Mouse (Mus musculus) thymus, adult 2 months (tissue): ENCODE results near the gene Slc24a3.

Source experiments
- CTCF ChIP-seq: fragments of 200-500 bp; IDR thresholded peaks from 2 replicates; pipeline ENCODE4 v1.5.1; 2012; ENCODE audit warnings: mild to moderate bottlenecking, control low read depth, low read length, moderate library complexity, borderline replicate concordance; ENCODE audit not compliant: control insufficient read depth, poor library complexity, insufficient read depth; ENCODE audit errors: extremely low read depth
- POLR2A ChIP-seq: fragments of 200-500 bp; IDR thresholded peaks from 2 replicates; pipeline ENCODE4 v1.6.1; 2012; ENCODE audit warnings: mild to moderate bottlenecking, low read length, control low read depth, moderate library complexity; ENCODE audit not compliant: control insufficient read depth, poor library complexity, insufficient read depth; ENCODE audit errors: extremely low read depth

DNA sequence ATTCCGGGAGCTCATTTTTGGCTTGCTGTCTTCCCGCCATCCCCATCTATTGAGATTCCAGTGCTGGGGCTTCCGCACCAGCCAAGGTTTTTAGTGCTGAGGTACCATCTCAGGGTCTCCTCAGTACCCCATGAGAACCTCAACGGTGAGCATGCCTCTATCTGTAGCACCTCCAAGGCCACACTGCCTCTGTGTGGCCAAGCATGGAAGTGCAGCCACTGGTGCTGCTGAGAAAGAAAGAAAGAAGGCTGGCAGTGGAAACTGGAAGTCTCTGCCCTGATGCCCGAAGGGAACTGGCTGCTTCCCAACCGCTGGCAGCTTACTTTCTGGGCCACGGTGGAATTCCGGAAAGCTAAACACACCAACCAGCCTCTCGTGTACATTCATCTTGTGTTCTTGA lies 349.8 kb downstream of the Slc24a3 start:
- peak; percentile 63; the same call in 1 of the 2 replicates for TF ChIP-seq CTCF
- no peak for TF ChIP-seq POLR2A
